In the genomic region with DNA sequence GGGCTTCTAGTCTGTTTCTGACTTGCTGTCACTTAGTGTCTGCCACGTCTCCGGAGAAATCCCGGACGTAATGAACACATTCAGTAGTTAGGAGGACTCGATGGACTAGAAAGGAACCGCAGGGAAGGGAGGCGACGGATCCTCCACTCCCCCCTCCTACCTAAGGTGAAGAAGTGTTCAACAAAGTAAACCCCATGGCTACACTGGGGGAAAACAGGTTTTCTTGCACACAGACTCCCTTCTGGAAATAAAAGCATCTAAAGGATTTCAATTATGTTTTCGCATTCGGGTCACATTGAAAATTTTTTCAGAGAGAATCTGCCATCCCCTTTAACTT, we compare ENCODE assay signal across 8 mouse cellular contexts. TPM values are rescaled to one million over a fixed set of nuclear protein-coding genes. Genes with fewer than 3 reads are reported as not detected.
A peak's percentile ranks its signal among the peaks of the same experiment; 100 is the strongest.
DNase-seq lines count a peak whose midpoint lies in the region; ATAC-seq and TF ChIP-seq lines count a peak whose summit lies in the region.

No protein-coding gene starts in this region.

- WGBS in heart, embryonic 12.5 days, result 9% methylated on average over 10 of the region's 10 CpGs
- WGBS in hindbrain, embryonic 12.5 days, result 10% methylated on average over 10 of the region's 10 CpGs
- 8% methylated on average over 10 of the region's 10 CpGs for WGBS in midbrain, embryonic 11.5 days

- peak overlapping the region; percentile 50 for H3K4me3 ChIP-seq in heart, embryonic 12.5 days
- peak overlapping the region; percentile 67 to 75 for H3K4me3 ChIP-seq in MEL (ENCODE audit: control insufficient read depth in 1 of 2, insufficient read depth in 1 of 2, low read depth in 2 of 2, low read length in 2 of 2)
- peak overlapping the region; percentile 56 for H3K4me3 ChIP-seq in hindbrain, embryonic 12.5 days
- peak overlapping the region; percentile 53 for H3K4me3 ChIP-seq in midbrain, embryonic 11.5 days (ENCODE audit: low read depth, low read length)

- TF ChIP-seq EP300 in MEL (IDR thresholded peaks at IDR 0.05; ENCODE audit: low read depth in 1 of 2, low read length in 2 of 2), result no peak

- peak overlapping the region; percentile 55; the same call in 1 of the 2 replicates for H3K27ac ChIP-seq in heart, embryonic 12.5 days (ENCODE audit: poor library complexity, severe bottlenecking)
- H3K27ac ChIP-seq in MEL (ENCODE audit: control insufficient read depth, low read depth, low read length), result peak overlapping the region; percentile 95
- H3K27ac ChIP-seq in hindbrain, embryonic 12.5 days, result peak overlapping the region; percentile 83
- H3K27ac ChIP-seq in midbrain, embryonic 11.5 days (ENCODE audit: low read depth, low read length), result no peak overlapping the region; the same call in 1 of the 2 replicates

- TF ChIP-seq RAD21 in MEL (IDR thresholded peaks at IDR 0.05; ENCODE audit: low read depth, low read length), result no peak

- H3K9me3 ChIP-seq in heart, embryonic 12.5 days (replicated peaks), result no peaks in the 10 kb centered on the region
- H3K9me3 ChIP-seq in MEL (replicated peaks; ENCODE audit: insufficient read depth, low read length), result no peaks in the 10 kb centered on the region
- no peaks in the 10 kb centered on the region for H3K9me3 ChIP-seq in hindbrain, embryonic 12.5 days (replicated peaks)
- H3K9me3 ChIP-seq in midbrain, embryonic 11.5 days (ENCODE audit: control insufficient read depth, low read length), result no peaks in the 10 kb centered on the region

- DNase-seq in heart, adult 9 months (ENCODE audit: low spot score in 2 of 2), result no peak
- no peak for DNase-seq in MEL (ENCODE audit: low read depth, low spot score)
- DNase-seq in midbrain, embryonic 11.5 days (ENCODE audit: low spot score, missing footprints), result no peak
- DNase-seq in right cerebral cortex, adult 18-20 months, result no peak
- DNase-seq in urinary bladder, postnatal 36 days (ENCODE audit: low spot score in 2 of 2), result no peak
- no peak for DNase-seq in yolk sac, embryonic 10.5 days (ENCODE audit: low spot score)

- ATAC-seq in heart, embryonic 12.5 days (ENCODE audit: insufficient number of reproducible peaks, low FRiP score), result peak; percentile 51
- ATAC-seq in hindbrain, embryonic 12.5 days (ENCODE audit: low FRiP score), result peak; percentile 57; the same call in 1 of the 2 replicates
- peak; percentile 66 for ATAC-seq in midbrain, embryonic 11.5 days (ENCODE audit: low FRiP score)

- H3K4me2 ChIP-seq in heart, embryonic 12.5 days, result peak overlapping the region; percentile 86
- H3K4me2 ChIP-seq in hindbrain, embryonic 12.5 days (replicated peaks), result peak overlapping the region; percentile 94
- H3K4me2 ChIP-seq in midbrain, embryonic 11.5 days, result peak overlapping the region; percentile 72

- no peak for TF ChIP-seq POLR2A in MEL (IDR thresholded peaks at IDR 0.05; ENCODE audit: control insufficient read depth in 1 of 2, insufficient read depth in 1 of 2, low read depth in 1 of 2, low read length in 2 of 2, poor library complexity in 1 of 2)

- H3K27me3 ChIP-seq in heart, embryonic 12.5 days (replicated peaks), result no peaks in the 10 kb centered on the region
- no peaks in the 10 kb centered on the region for H3K27me3 ChIP-seq in MEL (ENCODE audit: control insufficient read depth in 1 of 2, insufficient read depth in 2 of 2, low read length in 2 of 2)
- H3K27me3 ChIP-seq in hindbrain, embryonic 12.5 days, result no peaks in the 10 kb centered on the region; the same call in 1 of the 2 replicates
- no peaks in the 10 kb centered on the region for H3K27me3 ChIP-seq in midbrain, embryonic 11.5 days (ENCODE audit: control insufficient read depth, insufficient read depth, low read length)

- TF ChIP-seq CTCF in MEL (IDR thresholded peaks at IDR 0.05 in 2 of 3, conservative IDR thresholded peaks at IDR 0.05 in 1 of 3; ENCODE audit: control insufficient read depth in 1 of 3, insufficient read depth in 1 of 3, low read depth in 2 of 3, low read length in 3 of 3, poor library complexity in 1 of 3, severe bottlenecking in 1 of 3), result no peak

- peak overlapping the region; percentile 71 for H3K9ac ChIP-seq in heart, embryonic 12.5 days
- H3K9ac ChIP-seq in MEL (ENCODE audit: control insufficient read depth, low read depth, low read length, poor library complexity, severe bottlenecking), result peak overlapping the region; percentile 97
- peak overlapping the region; percentile 73 for H3K9ac ChIP-seq in hindbrain, embryonic 12.5 days
- H3K9ac ChIP-seq in midbrain, embryonic 11.5 days (ENCODE audit: low read length), result peak overlapping the region; percentile 81

- H3K4me1 ChIP-seq in heart, embryonic 12.5 days (replicated peaks), result peaks cover 7% of the 10 kb centered on the region
- H3K4me1 ChIP-seq in MEL (ENCODE audit: control insufficient read depth in 1 of 2, insufficient read depth in 2 of 2, low read length in 2 of 2), result peaks cover 3 to 8% of the 10 kb centered on the region in 2 experiments; a peak in 3 of 4 replicates
- peaks cover 9% of the 10 kb centered on the region for H3K4me1 ChIP-seq in hindbrain, embryonic 12.5 days
- peaks cover 7% of the 10 kb centered on the region for H3K4me1 ChIP-seq in midbrain, embryonic 11.5 days (ENCODE audit: control insufficient read depth, insufficient read depth, low read length)

- H3K36me3 ChIP-seq in heart, embryonic 12.5 days, result peaks cover 20% of the 10 kb centered on the region
- H3K36me3 ChIP-seq in MEL (ENCODE audit: control insufficient read depth in 1 of 2, insufficient read depth in 2 of 2, low read length in 2 of 2), result peaks cover 0 to 10% of the 10 kb centered on the region in 2 experiments; a peak in 2 of 4 replicates
- peaks cover 6% of the 10 kb centered on the region for H3K36me3 ChIP-seq in hindbrain, embryonic 12.5 days
- no peaks in the 10 kb centered on the region for H3K36me3 ChIP-seq in midbrain, embryonic 11.5 days (ENCODE audit: control insufficient read depth, insufficient read depth, low read length)

- H3K79me2 ChIP-seq in MEL (ENCODE audit: control insufficient read depth, insufficient read depth, low read length, poor library complexity), result peaks cover 10% of the 10 kb centered on the region

TF ChIP-seq in MEL, 35 proteins besides CTCF, POLR2A, EP300 and RAD21:
- TF ChIP-seq USF1 (IDR thresholded peaks at IDR 0.05; ENCODE audit: low read depth, low read length) (no peak), MAZ (IDR thresholded peaks at IDR 0.05; ENCODE audit: low read depth, low read length) (0 out of 2 replicates have a peak, but pooled peaks have one; percentile 54)

RNA-seq across cellular contexts. Expression of gene Tmed3, which starts 0.3 kb away (rescaled TPM):
- 63.3 and 66.2 TPM in 2 replicates for polyA plus RNA-seq in heart, embryonic 12.5 days (2016; fragmentation: Nextera tagmentation; extraction: Ambion mirVana)
- 84.6 and 102 TPM in 2 replicates for total RNA-seq in MEL (2012; rRNA removed)
- 10 to 100 TPM in 1 of 2 experiments, not detected in 1; 76.7 TPM for polyA plus RNA-seq in MEL (2012; ENCODE audit: insufficient read depth in 1 of 2, insufficient read length in 2 of 2, low read depth in 1 of 2, low replicate concordance in 2 of 2, missing spikeins in 1 of 2)
- 45.1 and 48.5 TPM in 2 replicates for polyA plus RNA-seq in hindbrain, embryonic 12.5 days (2016; fragmentation: Nextera tagmentation; extraction: Ambion mirVana)
- polyA plus RNA-seq in midbrain, embryonic 11.5 days (2014; fragmentation: Nextera tagmentation; extraction: Ambion mirVana), result 44.3 and 44.5 TPM in 2 replicates

RNA-seq across cellular contexts. Expression of gene Ankrd34c, which starts 33.1 kb away (rescaled TPM):
- polyA plus RNA-seq in heart, embryonic 12.5 days (2016; fragmentation: Nextera tagmentation; extraction: Ambion mirVana), result 0.04 TPM in 1 of 2 replicates, not detected in the other
- total RNA-seq in MEL (2012; rRNA removed), result not detected in 2 replicates
- polyA plus RNA-seq in MEL (2012; ENCODE audit: insufficient read depth in 1 of 2, insufficient read length in 2 of 2, low read depth in 1 of 2, low replicate concordance in 2 of 2, missing spikeins in 1 of 2), result not detected
- 0.12 TPM in 1 of 2 replicates, not detected in the other for polyA plus RNA-seq in hindbrain, embryonic 12.5 days (2016; fragmentation: Nextera tagmentation; extraction: Ambion mirVana)
- polyA plus RNA-seq in midbrain, embryonic 11.5 days (2014; fragmentation: Nextera tagmentation; extraction: Ambion mirVana), result 0.07 TPM in 1 of 2 replicates, not detected in the other
